ENCODE assay signal across 26 mouse cellular contexts in genomic region chr11:101034614-101035327, GRCm38 (mm10). TPM values are rescaled to one million over a fixed set of nuclear protein-coding genes. Genes with fewer than 3 reads are reported as not detected.
A peak's percentile ranks its signal among the peaks of the same experiment; 100 is the strongest.
DNase-seq lines count a peak whose midpoint lies in the region; ATAC-seq and TF ChIP-seq lines count a peak whose summit lies in the region.
"Had no signal": no experiment of that assay in that cellular context is flagged by ENCODE, and none has a peak within 500 bp of the region (broad histone marks: within the 10 kb centered on the region; RNA-seq: fewer than 3 reads in every experiment).

No protein-coding gene starts in this region.

- H3K9ac ChIP-seq in kidney, embryonic 15.5 days, result no peak overlapping the region
- H3K9ac ChIP-seq: hindbrain, embryonic 14.5 days; limb, embryonic 15.5 days; liver, postnatal 0 days had no signal

- ATAC-seq in kidney, embryonic 15.5 days (replicated peaks; ENCODE audit: low FRiP score), result no peak
- ATAC-seq: forebrain, embryonic 16.5 days; liver, postnatal 0 days had no signal

- H3K4me1 ChIP-seq in kidney, embryonic 15.5 days, result peaks cover 8% of the 10 kb centered on the region; the same call in 1 of the 2 replicates
- no peaks in the 10 kb centered on the region for H3K4me1 ChIP-seq in cerebellum, adult 2 months (ENCODE audit: control insufficient read depth, insufficient read depth, low read length)
- H3K4me1 ChIP-seq: limb, embryonic 15.5 days had no signal

- peaks cover 81% of the 10 kb centered on the region for H3K36me3 ChIP-seq in kidney, embryonic 15.5 days

- H3K9me3 ChIP-seq in kidney, embryonic 15.5 days (replicated peaks), result no peaks in the 10 kb centered on the region
- H3K9me3 ChIP-seq: limb, embryonic 15.5 days had no signal

- no peak for TF ChIP-seq CTCF in cerebellum, adult 2 months (IDR thresholded peaks at IDR 0.05; ENCODE audit: borderline replicate concordance, insufficient read depth, low read depth, low read length)

- TF ChIP-seq POLR2A in cerebellum, adult 2 months (IDR thresholded peaks at IDR 0.05; ENCODE audit: borderline replicate concordance, insufficient read depth, low read length), result no peak

- H3K4me3 ChIP-seq in kidney, embryonic 15.5 days (replicated peaks), result no peak overlapping the region
- no peak overlapping the region for H3K4me3 ChIP-seq in cerebellum, adult 2 months (replicated peaks; ENCODE audit: insufficient read depth, low read depth, low read length)
- H3K4me3 ChIP-seq: limb, embryonic 15.5 days; myocyte had no signal

- DNase-seq in kidney, postnatal 10 days, result no peak
- DNase-seq in lung, postnatal 25 days (ENCODE audit: low spot score), result peak; percentile 33
- DNase-seq in lung, postnatal 10 days, result no peak
- peak; percentile 72 for DNase-seq in adrenal gland, adult 8-10 months
- peak; percentile 75 for DNase-seq in brain, adult 2 months (ENCODE audit: low read depth, low spot score)
- DNase-seq in urinary bladder, adult 2 months (ENCODE audit: low spot score), result no peak
- no peak for DNase-seq in cerebellum, adult 2 months
- DNase-seq: cerebellum, postnatal 14 days; embryo, embryonic 11 days; gastrocnemius, postnatal 10 days; heart, postnatal 36 days; kidney, adult 9 months; kidney, postnatal 4 days; layer of hippocampus, postnatal 36 days; liver, postnatal 0 days; midbrain, embryonic 14.5 days; thymus, postnatal 36 days had no signal

- H3K27me3 ChIP-seq in kidney, embryonic 15.5 days, result no peaks in the 10 kb centered on the region
- no peaks in the 10 kb centered on the region for H3K27me3 ChIP-seq in cerebellum, adult 2 months (ENCODE audit: control insufficient read depth, insufficient read depth, low read length)
- H3K27me3 ChIP-seq: limb, embryonic 15.5 days had no signal

- no peak overlapping the region for H3K4me2 ChIP-seq in kidney, embryonic 15.5 days
- H3K4me2 ChIP-seq: hindbrain, embryonic 14.5 days; limb, embryonic 15.5 days had no signal

- WGBS in kidney, embryonic 15.5 days, result 82% methylated on average over 8 of the region's 8 CpGs
- WGBS in cerebellum, adult 2 months, result 88% methylated on average over 8 of the region's 8 CpGs

- H3K27ac ChIP-seq in kidney, embryonic 15.5 days, result 0 out of 2 replicates have a peak overlapping the region, but pooled peaks have one; percentile 3
- H3K27ac ChIP-seq in cerebellum, adult 2 months (ENCODE audit: insufficient read depth, low read length), result no peak overlapping the region
- H3K27ac ChIP-seq: hindbrain, embryonic 14.5 days; limb, embryonic 15.5 days; stomach, postnatal 0 days had no signal

RNA-seq across cellular contexts. Expression of gene Atp6v0a1, which starts 25.5 kb away (rescaled TPM):
- polyA plus RNA-seq in kidney, embryonic 15.5 days (2015; fragmentation: Nextera tagmentation; extraction: Ambion mirVana), result 36.1 and 46.0 TPM in 2 replicates
- total RNA-seq in adrenal gland, adult 8-10 months (2022), result 100 to 1,000 TPM; 155 to 222 (median 186) TPM
- polyA plus RNA-seq in urinary bladder, adult 2 months (2012; rRNA removed), result 66.9 and 74.1 TPM in 2 replicates
- polyA plus RNA-seq in cerebellum, adult 2 months (2012; rRNA removed), result 294 and 298 TPM in 2 replicates

RNA-seq across cellular contexts. Expression of gene Naglu, which starts 35.0 kb away (rescaled TPM):
- polyA plus RNA-seq in kidney, embryonic 15.5 days (2015; fragmentation: Nextera tagmentation; extraction: Ambion mirVana), result 16.8 TPM in 2 replicates
- total RNA-seq in adrenal gland, adult 8-10 months (2022), result 10 to 100 TPM; 45.3 to 51.8 (median 49.6) TPM
- polyA plus RNA-seq in urinary bladder, adult 2 months (2012; rRNA removed), result 27.2 and 29.0 TPM in 2 replicates
- polyA plus RNA-seq in cerebellum, adult 2 months (2012; rRNA removed), result 12.7 and 15.8 TPM in 2 replicates

RNA-seq across cellular contexts. Expression of gene Hsd17b1, which starts 43.4 kb away (rescaled TPM):
- polyA plus RNA-seq in kidney, embryonic 15.5 days (2015; fragmentation: Nextera tagmentation; extraction: Ambion mirVana), result 0.19 and 0.24 TPM in 2 replicates
- total RNA-seq in adrenal gland, adult 8-10 months (2022), result 1 to 10 TPM; 1.7 to 2.4 (median 2.0) TPM
- polyA plus RNA-seq in urinary bladder, adult 2 months (2012; rRNA removed), result 0.56 and 0.57 TPM in 2 replicates
- polyA plus RNA-seq in cerebellum, adult 2 months (2012; rRNA removed), result 0.84 and 0.93 TPM in 2 replicates
- polyA plus RNA-seq: C2C12; embryonic facial prominence, embryonic 14.5 days; hindbrain, embryonic 14.5 days; intestine, embryonic 14.5 days had no signal

RNA-seq across cellular contexts. Expression of gene Coasy, which starts 47.6 kb away (rescaled TPM):
- 46.3 and 46.7 TPM in 2 replicates for polyA plus RNA-seq in kidney, embryonic 15.5 days (2015; fragmentation: Nextera tagmentation; extraction: Ambion mirVana)
- total RNA-seq in adrenal gland, adult 8-10 months (2022), result 100 to 1,000 TPM in 2 of 4 experiments, 10 to 100 TPM in 2; 70.8 to 104 (median 89.9) TPM
- 25.8 and 38.8 TPM in 2 replicates for polyA plus RNA-seq in urinary bladder, adult 2 months (2012; rRNA removed)
- 34.1 and 36.7 TPM in 2 replicates for polyA plus RNA-seq in cerebellum, adult 2 months (2012; rRNA removed)

RNA-seq across cellular contexts. Expression of gene Mlx, which starts 52.3 kb away (rescaled TPM):
- polyA plus RNA-seq in kidney, embryonic 15.5 days (2015; fragmentation: Nextera tagmentation; extraction: Ambion mirVana), result 44.9 and 46.9 TPM in 2 replicates
- total RNA-seq in adrenal gland, adult 8-10 months (2022), result 10 to 100 TPM; 38.1 to 69.0 (median 47.6) TPM
- 34.1 and 38.0 TPM in 2 replicates for polyA plus RNA-seq in urinary bladder, adult 2 months (2012; rRNA removed)
- polyA plus RNA-seq in cerebellum, adult 2 months (2012; rRNA removed), result 54.9 and 55.8 TPM in 2 replicates

Comparison
In these comparisons a context has a peak if more than half of its experiments do, and no peak if none do; other contexts are left out.
1. DNase-seq: peak in lung, postnatal 25 days (single experiment), adrenal gland, adult 8-10 months (single experiment) and brain, adult 2 months (single experiment); none in kidney, postnatal 10 days (single experiment), lung, postnatal 10 days (single experiment), urinary bladder, adult 2 months (single experiment) and cerebellum, adult 2 months (0 of 2).